Mouse (Mus musculus): ENCODE results near the gene Sirt6. TPM values are rescaled to one million over a fixed set of nuclear protein-coding genes. Genes with fewer than 3 reads are reported as not detected.

Sirt6 gene
- polyA plus RNA-seq, 1 experiment from 2014 or later, result 24.6 TPM

DNA sequence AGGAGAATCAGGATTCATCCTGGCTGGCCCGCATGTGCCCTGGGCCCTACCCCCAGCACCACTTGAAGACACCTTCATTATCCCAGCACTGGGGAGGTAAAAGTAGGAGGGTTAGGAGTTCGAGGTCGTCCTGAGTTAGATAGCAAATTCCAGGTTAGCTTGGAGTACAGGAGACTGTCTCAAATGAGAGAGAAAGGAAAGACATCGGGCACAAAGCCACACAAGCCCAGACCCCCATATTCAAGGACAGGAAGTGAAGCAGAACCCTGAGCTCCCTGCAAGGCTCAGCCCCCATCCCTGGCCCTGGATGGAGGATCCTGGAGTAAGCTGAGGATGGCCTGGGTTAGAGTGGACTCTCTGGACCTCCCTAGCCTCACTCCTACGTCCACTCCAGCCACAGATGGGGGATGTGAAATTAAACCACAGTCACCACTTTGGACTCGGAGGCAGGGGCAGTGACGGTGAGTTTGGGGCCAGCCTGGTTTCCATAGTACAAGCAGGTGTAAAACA, 26.1 kb downstream of the Sirt6 start:
- Histone ChIP-seq H3K9ac (peak overlapping the region; percentile 71), H3K27me3 (replicated peaks) (no peaks in the 10 kb centered on the region), H3K36me3 (no peaks in the 10 kb centered on the region), H3K27ac (replicated peaks) (peak overlapping the region; percentile 53), H3K4me2 (peak overlapping the region; percentile 69), H3K9me3 (no peaks in the 10 kb centered on the region), H3K4me1 (peaks cover 65% of the 10 kb centered on the region), H3K4me3 (peak overlapping the region; percentile 44)
- WGBS, result 23% methylated on average over 7 of the region's 7 CpGs
- no peak for ATAC-seq (ENCODE audit: extremely low read depth, insufficient number of reproducible peaks, low FRiP score, low TSS enrichment)

DNA sequence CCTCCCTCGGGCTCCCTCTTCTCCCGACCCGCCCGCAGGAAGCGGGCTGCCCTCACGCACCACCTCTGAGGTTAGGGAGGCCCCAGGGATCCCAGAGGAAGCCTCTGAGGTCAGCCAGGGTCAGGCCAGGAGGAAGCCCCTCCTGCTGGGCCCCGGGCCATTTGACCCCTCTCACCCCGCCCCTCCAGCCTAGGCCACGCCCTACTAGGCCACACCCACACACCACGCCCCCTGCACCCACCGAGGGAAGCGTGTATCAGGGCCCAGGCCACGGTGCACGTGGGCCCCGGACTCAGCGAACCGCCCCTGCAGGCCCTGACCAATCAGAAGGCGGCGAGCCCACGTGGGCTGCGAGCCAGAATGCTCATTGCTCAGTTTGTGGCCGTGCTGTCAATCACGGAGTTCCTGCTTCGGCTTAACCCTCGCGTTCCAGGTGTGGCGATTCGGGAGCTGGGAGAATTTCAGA, 26.8 kb downstream of the Sirt6 start, which contains the start of gene Tle6:
Tle6 (minus strand) TSS at position 336 of the 466 bp plus-strand sequence.
- Histone ChIP-seq H3K4me1 (peaks cover 71% of the 10 kb centered on the region), H3K36me3 (no peaks in the 10 kb centered on the region), H3K9me3 (no peaks in the 10 kb centered on the region), H3K9ac (peak within 1 kb of the TSS; percentile 71), H3K4me2 (peak within 1 kb of the TSS; percentile 69), H3K27me3 (replicated peaks) (peaks cover under 1% of the 10 kb centered on the region; the same call in 1 of the 2 replicates), H3K4me3 (peak within 1 kb of the TSS; percentile 44), H3K27ac (replicated peaks) (peak within 1 kb of the TSS; percentile 73)
- 1% methylated on average over 28 of the region's 28 CpGs for WGBS
- peak; percentile 83 for ATAC-seq (ENCODE audit: extremely low read depth, insufficient number of reproducible peaks, low FRiP score, low TSS enrichment)

DNA sequence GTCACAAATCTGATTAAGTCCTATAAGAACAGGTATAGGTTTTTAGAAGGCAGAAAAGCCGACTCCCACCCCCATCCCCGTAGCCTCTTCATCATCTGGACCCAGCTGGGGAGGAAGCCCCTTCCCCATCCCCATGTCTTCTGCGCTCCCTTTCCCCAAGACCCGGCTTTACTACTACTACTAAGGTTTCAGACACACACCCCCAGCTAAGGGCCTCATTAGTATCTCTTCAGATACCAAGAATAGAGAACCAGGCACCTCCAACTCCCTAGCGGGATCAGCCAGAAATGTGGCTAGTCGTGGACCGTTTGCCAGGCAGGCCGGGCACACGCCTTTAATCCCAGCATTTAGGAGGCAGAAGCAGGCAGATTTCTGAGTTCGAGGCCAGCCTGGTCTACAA, 27.5 kb downstream of the Sirt6 start:
- Histone ChIP-seq H3K27me3 (replicated peaks) (peaks cover 7% of the 10 kb centered on the region), H3K36me3 (no peaks in the 10 kb centered on the region), H3K4me3 (peak overlapping the region; percentile 44; the same call in 1 of the 2 replicates), H3K27ac (replicated peaks) (peak overlapping the region; percentile 73), H3K4me1 (peaks cover 71% of the 10 kb centered on the region), H3K9me3 (no peaks in the 10 kb centered on the region), H3K4me2 (peak overlapping the region; percentile 69), H3K9ac (no peak overlapping the region)
- WGBS, result 39% methylated on average over 10 of the region's 10 CpGs
- ATAC-seq (ENCODE audit: extremely low read depth, insufficient number of reproducible peaks, low FRiP score, low TSS enrichment), result no peak

GRCm38 (mm10) chr10:81599630-81600029, 28.0 kb downstream of the Sirt6 start:
- WGBS, result 78% methylated on average over 5 of the region's 5 CpGs
- Histone ChIP-seq H3K9me3 (no peaks in the 10 kb centered on the region), H3K4me2 (no peak overlapping the region), H3K9ac (no peak overlapping the region), H3K4me3 (no peak overlapping the region), H3K4me1 (peaks cover 69% of the 10 kb centered on the region), H3K27me3 (replicated peaks) (peaks cover 12% of the 10 kb centered on the region), H3K27ac (replicated peaks) (0 out of 2 replicates have a peak overlapping the region, but pooled peaks have one; percentile 73), H3K36me3 (no peaks in the 10 kb centered on the region)
- ATAC-seq (ENCODE audit: extremely low read depth, insufficient number of reproducible peaks, low FRiP score, low TSS enrichment), result no peak

- no peak for ATAC-seq (ENCODE audit: extremely low read depth, insufficient number of reproducible peaks, low FRiP score, low TSS enrichment)
These were observed 28.7 kb downstream of the Sirt6 start for GRCm38 (mm10) chr10:81598871-81599270.

DNA sequence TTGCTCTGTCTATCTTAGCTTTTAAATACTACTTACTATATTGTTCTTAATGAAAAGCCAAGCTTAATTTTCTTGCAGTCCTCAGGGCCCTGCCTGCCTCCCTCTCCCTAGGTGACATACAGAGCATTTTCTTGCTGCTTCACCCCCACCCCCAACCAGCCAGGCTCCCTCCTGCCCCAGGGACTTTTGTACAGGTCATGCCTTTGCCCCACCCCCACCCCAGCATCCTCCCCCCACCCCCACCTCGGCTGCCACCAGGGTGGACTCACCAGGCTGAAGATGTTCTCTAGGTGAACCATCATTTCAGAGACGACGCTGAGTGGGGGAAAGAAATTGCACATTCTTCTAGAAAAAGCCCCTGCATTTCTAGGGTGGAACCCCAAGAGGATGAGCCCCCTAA, 29.3 kb downstream of the Sirt6 start:
- H3K27ac ChIP-seq (replicated peaks), result peak overlapping the region; percentile 85; the same call in 1 of the 2 replicates
- peaks cover 69% of the 10 kb centered on the region for H3K4me1 ChIP-seq
- peaks cover 25% of the 10 kb centered on the region for H3K27me3 ChIP-seq (replicated peaks)
- peak overlapping the region; percentile 76 for H3K9ac ChIP-seq
- no peaks in the 10 kb centered on the region for H3K9me3 ChIP-seq
- H3K36me3 ChIP-seq, result no peaks in the 10 kb centered on the region
- no peak overlapping the region for H3K4me2 ChIP-seq
- ATAC-seq (ENCODE audit: extremely low read depth, insufficient number of reproducible peaks, low FRiP score, low TSS enrichment), result no peak
- no peak overlapping the region for H3K4me3 ChIP-seq
- WGBS, result 32% methylated on average over 3 of the region's 3 CpGs

More at GRCm38 (mm10) chr10:81598871-81599270, 28.7 kb downstream of the Sirt6 start:
- peaks cover 69% of the 10 kb centered on the region for H3K4me1 ChIP-seq
- 53% methylated on average over 6 of the region's 6 CpGs for WGBS
- no peak overlapping the region for H3K4me3 ChIP-seq
- H3K36me3 ChIP-seq, result no peaks in the 10 kb centered on the region
- H3K4me2 ChIP-seq, result no peak overlapping the region
- no peak overlapping the region for H3K9ac ChIP-seq
- peaks cover 19% of the 10 kb centered on the region for H3K27me3 ChIP-seq (replicated peaks)
- no peaks in the 10 kb centered on the region for H3K9me3 ChIP-seq
- no peak overlapping the region for H3K27ac ChIP-seq (replicated peaks)

- no peaks in the 10 kb centered on the region for H3K9me3 ChIP-seq
- peak overlapping the region; percentile 69 for H3K4me2 ChIP-seq
- WGBS, result 7% methylated on average over 12 of the region's 12 CpGs
- peak overlapping the region; percentile 45 for H3K4me3 ChIP-seq
- H3K36me3 ChIP-seq, result no peaks in the 10 kb centered on the region
- ATAC-seq (ENCODE audit: extremely low read depth, insufficient number of reproducible peaks, low FRiP score, low TSS enrichment), result 0 out of 2 replicates have a peak, but pooled peaks have one; percentile 2
- peak overlapping the region; percentile 85 for H3K27ac ChIP-seq (replicated peaks)
- peak overlapping the region; percentile 76 for H3K9ac ChIP-seq
- H3K4me1 ChIP-seq, result peaks cover 62% of the 10 kb centered on the region
- peaks cover 34% of the 10 kb centered on the region for H3K27me3 ChIP-seq (replicated peaks)
These were observed 30.3 kb downstream of the Sirt6 start for GRCm38 (mm10) chr10:81597137-81597950.

DNA sequence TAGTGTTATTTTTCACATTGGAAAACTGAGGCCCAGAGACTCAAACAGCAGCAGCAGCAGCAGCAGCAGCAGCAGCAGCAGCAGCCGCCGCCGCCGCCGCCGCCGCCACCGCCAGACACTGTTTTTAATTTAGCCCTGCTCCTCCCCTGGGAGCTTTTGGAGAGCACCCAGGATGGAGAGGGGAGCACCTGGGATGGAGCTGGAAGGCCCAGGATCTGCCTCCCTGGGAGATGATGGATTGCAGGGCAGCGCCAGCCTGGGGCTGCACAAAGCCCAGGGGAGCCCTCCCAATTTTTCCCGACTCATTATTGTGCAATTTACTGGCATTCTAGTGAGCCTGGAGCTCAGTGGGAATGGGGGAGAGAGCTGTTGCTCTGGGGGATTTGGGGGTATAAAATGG, 31.0 kb downstream of the Sirt6 start:
- Histone ChIP-seq H3K27ac (replicated peaks) (peak overlapping the region; percentile 85), H3K4me2 (peak overlapping the region; percentile 69), H3K4me1 (peaks cover 55% of the 10 kb centered on the region), H3K9ac (peak overlapping the region; percentile 76), H3K27me3 (replicated peaks) (peaks cover 39% of the 10 kb centered on the region), H3K36me3 (no peaks in the 10 kb centered on the region), H3K9me3 (no peaks in the 10 kb centered on the region), H3K4me3 (peak overlapping the region; percentile 45)
- no peak for ATAC-seq (ENCODE audit: extremely low read depth, insufficient number of reproducible peaks, low FRiP score, low TSS enrichment)
- WGBS, result 6% methylated on average over 10 of the region's 10 CpGs

DNA sequence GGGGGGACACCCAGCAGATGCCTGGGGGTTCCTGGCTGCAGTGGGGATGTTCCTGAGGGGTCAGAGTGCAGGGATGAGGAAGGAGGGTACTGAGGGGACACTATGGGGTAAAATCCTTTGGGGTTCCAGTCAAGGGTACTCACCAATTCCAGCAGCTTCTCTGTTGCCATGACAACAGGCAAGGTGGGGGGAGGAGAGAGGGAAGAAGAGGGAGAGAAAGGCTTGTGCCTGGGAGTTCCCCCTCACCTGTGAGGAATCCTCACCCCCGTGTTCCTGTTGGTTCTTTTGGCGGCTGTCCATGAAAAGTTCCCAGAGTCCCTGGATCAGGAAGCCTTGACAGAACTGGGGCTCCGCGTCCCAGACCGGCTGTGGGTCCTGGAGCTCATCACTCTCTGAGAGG, 32.0 kb downstream of the Sirt6 start:
- no peak overlapping the region for H3K4me3 ChIP-seq
- peaks cover 46% of the 10 kb centered on the region for H3K4me1 ChIP-seq
- peaks cover 7% of the 10 kb centered on the region; the same call in 1 of the 2 replicates for H3K36me3 ChIP-seq
- no peaks in the 10 kb centered on the region for H3K9me3 ChIP-seq
- H3K4me2 ChIP-seq, result peak overlapping the region; percentile 69; the same call in 1 of the 2 replicates
- 38% methylated on average over 5 of the region's 5 CpGs for WGBS
- peaks cover 39% of the 10 kb centered on the region for H3K27me3 ChIP-seq (replicated peaks)
- H3K9ac ChIP-seq, result peak overlapping the region; percentile 76
- H3K27ac ChIP-seq (replicated peaks), result no peak overlapping the region
- ATAC-seq (ENCODE audit: extremely low read depth, insufficient number of reproducible peaks, low FRiP score, low TSS enrichment), result no peak

- no peak for ATAC-seq (ENCODE audit: extremely low read depth, insufficient number of reproducible peaks, low FRiP score, low TSS enrichment)
- Histone ChIP-seq H3K4me2 (no peak overlapping the region), H3K4me1 (peaks cover 34% of the 10 kb centered on the region), H3K9ac (no peak overlapping the region), H3K36me3 (peaks cover 24% of the 10 kb centered on the region), H3K27ac (replicated peaks) (no peak overlapping the region), H3K27me3 (replicated peaks) (peaks cover 39% of the 10 kb centered on the region), H3K4me3 (no peak overlapping the region), H3K9me3 (no peaks in the 10 kb centered on the region)
- 69% methylated on average over 18 of the region's 18 CpGs for WGBS
These were observed 33.7 kb downstream of the Sirt6 start for GRCm38 (mm10) chr10:81593935-81594334.

GRCm38 (mm10) chr10:81593223-81593622, 34.4 kb downstream of the Sirt6 start:
- peaks cover 42% of the 10 kb centered on the region for H3K27me3 ChIP-seq (replicated peaks)
- 54% methylated on average over 4 of the region's 4 CpGs for WGBS
- no peak overlapping the region for H3K27ac ChIP-seq (replicated peaks)
- H3K4me1 ChIP-seq, result peaks cover 31% of the 10 kb centered on the region
- ATAC-seq (ENCODE audit: extremely low read depth, insufficient number of reproducible peaks, low FRiP score, low TSS enrichment), result no peak
- H3K9ac ChIP-seq, result no peak overlapping the region
- H3K9me3 ChIP-seq, result no peaks in the 10 kb centered on the region
- peaks cover 31% of the 10 kb centered on the region for H3K36me3 ChIP-seq
- no peak overlapping the region for H3K4me2 ChIP-seq
- no peak overlapping the region for H3K4me3 ChIP-seq

Data from heart, embryonic 13.5 days (tissue).